In genomic region chr1:156779595-156779994, GRCm38 (mm10) we compare ENCODE assay signal across 13 mouse cellular contexts. TPM values are rescaled to one million over a fixed set of nuclear protein-coding genes. Genes with fewer than 3 reads are reported as not detected.
DNase-seq lines count a peak whose midpoint lies in the region; ATAC-seq and TF ChIP-seq lines count a peak whose summit lies in the region.
"Had no signal": no experiment of that assay in that cellular context is flagged by ENCODE, and none has a peak within 500 bp of the region (broad histone marks: within the 10 kb centered on the region; RNA-seq: fewer than 3 reads in every experiment).

No protein-coding gene starts in this region.

- no peak overlapping the region for H3K9ac ChIP-seq in forebrain, postnatal 0 days
- H3K9ac ChIP-seq in hindbrain, embryonic 11.5 days (ENCODE audit: low read depth, low read length), result no peak overlapping the region
- no peak overlapping the region for H3K9ac ChIP-seq in hindbrain, postnatal 0 days (replicated peaks; ENCODE audit: low read length)
- no peak overlapping the region for H3K9ac ChIP-seq in forebrain, embryonic 12.5 days
- H3K9ac ChIP-seq in limb, embryonic 15.5 days, result no peak overlapping the region

- no peak overlapping the region for H3K4me3 ChIP-seq in forebrain, embryonic 10.5 days
- no peak overlapping the region for H3K4me3 ChIP-seq in forebrain, postnatal 0 days (ENCODE audit: low read depth, low read length)
- no peak overlapping the region for H3K4me3 ChIP-seq in hindbrain, embryonic 11.5 days (ENCODE audit: low read depth, low read length)
- H3K4me3 ChIP-seq in hindbrain, postnatal 0 days (ENCODE audit: low read length), result no peak overlapping the region
- H3K4me3 ChIP-seq in forebrain, embryonic 12.5 days (replicated peaks), result no peak overlapping the region
- H3K4me3 ChIP-seq in limb, embryonic 15.5 days, result no peak overlapping the region
- no peak overlapping the region for H3K4me3 ChIP-seq in thymus, adult 2 months (ENCODE audit: control insufficient read depth, insufficient read depth, low read length)

- TF ChIP-seq CTCF in forebrain, postnatal 0 days (IDR thresholded peaks at IDR 0.05; ENCODE audit: low read depth), result no peak
- TF ChIP-seq CTCF in hindbrain, postnatal 0 days (IDR thresholded peaks at IDR 0.05; ENCODE audit: low read depth), result no peak
- no peak for TF ChIP-seq CTCF in thymus, adult 2 months (IDR thresholded peaks at IDR 0.05; ENCODE audit: borderline replicate concordance, control insufficient read depth, extremely low read depth, insufficient read depth, low read length, poor library complexity)

- no peak for ATAC-seq in forebrain, postnatal 0 days
- ATAC-seq in hindbrain, embryonic 11.5 days (ENCODE audit: low FRiP score), result no peak
- no peak for ATAC-seq in hindbrain, postnatal 0 days
- peak; percentile 28; the same call in 1 of the 2 replicates for ATAC-seq in forebrain, embryonic 12.5 days (ENCODE audit: low FRiP score)
- no peak for ATAC-seq in limb, embryonic 15.5 days (ENCODE audit: insufficient number of reproducible peaks, low FRiP score, low TSS enrichment, low read depth)
- ATAC-seq: lung, postnatal 0 days had no signal

- no peak for TF ChIP-seq POLR2A in thymus, adult 2 months (IDR thresholded peaks at IDR 0.05; ENCODE audit: control insufficient read depth, extremely low read depth, insufficient read depth, low read length, poor library complexity)

- no peak overlapping the region for H3K4me2 ChIP-seq in forebrain, postnatal 0 days (ENCODE audit: low read depth)
- H3K4me2 ChIP-seq in hindbrain, embryonic 11.5 days (replicated peaks; ENCODE audit: low read depth, low read length), result no peak overlapping the region
- no peak overlapping the region for H3K4me2 ChIP-seq in hindbrain, postnatal 0 days (ENCODE audit: low read depth, low read length)
- H3K4me2 ChIP-seq in forebrain, embryonic 12.5 days, result peak overlapping the region; percentile 22; the same call in 1 of the 2 replicates
- H3K4me2 ChIP-seq in limb, embryonic 15.5 days, result no peak overlapping the region

- WGBS in forebrain, embryonic 10.5 days, result 42% methylated on average over 4 of the region's 4 CpGs
- WGBS in forebrain, postnatal 0 days, result 12% methylated on average over 4 of the region's 4 CpGs
- WGBS in hindbrain, embryonic 11.5 days, result 39% methylated on average over 4 of the region's 4 CpGs
- WGBS in hindbrain, postnatal 0 days, result 40% methylated on average over 4 of the region's 4 CpGs
- 19% methylated on average over 4 of the region's 4 CpGs for WGBS in forebrain, embryonic 12.5 days
- WGBS in limb, embryonic 15.5 days, result 48% methylated on average over 4 of the region's 4 CpGs
- WGBS in thymus, adult 2 months, result 89% methylated on average over 4 of the region's 4 CpGs

- no peaks in the 10 kb centered on the region for H3K36me3 ChIP-seq in forebrain, embryonic 10.5 days (replicated peaks)
- H3K36me3 ChIP-seq in forebrain, postnatal 0 days (ENCODE audit: insufficient read depth), result no peaks in the 10 kb centered on the region
- no peaks in the 10 kb centered on the region for H3K36me3 ChIP-seq in hindbrain, embryonic 11.5 days (ENCODE audit: control insufficient read depth, insufficient read depth, low read length)
- no peaks in the 10 kb centered on the region for H3K36me3 ChIP-seq in hindbrain, postnatal 0 days (ENCODE audit: insufficient read depth, low read length)
- H3K36me3 ChIP-seq in forebrain, embryonic 12.5 days (replicated peaks), result no peaks in the 10 kb centered on the region
- H3K36me3 ChIP-seq in limb, embryonic 15.5 days, result no peaks in the 10 kb centered on the region
- H3K36me3 ChIP-seq in thymus, adult 2 months (ENCODE audit: control insufficient read depth, insufficient read depth, low read length), result no peaks in the 10 kb centered on the region

- H3K4me1 ChIP-seq in forebrain, embryonic 10.5 days, result peaks cover 55% of the 10 kb centered on the region
- H3K4me1 ChIP-seq in forebrain, postnatal 0 days (ENCODE audit: insufficient read depth), result peaks cover 6% of the 10 kb centered on the region
- H3K4me1 ChIP-seq in hindbrain, embryonic 11.5 days (replicated peaks; ENCODE audit: control insufficient read depth, insufficient read depth, low read length), result peaks cover 21% of the 10 kb centered on the region
- peaks cover 11% of the 10 kb centered on the region for H3K4me1 ChIP-seq in hindbrain, postnatal 0 days (ENCODE audit: insufficient read depth, low read length)
- H3K4me1 ChIP-seq in forebrain, embryonic 12.5 days, result peaks cover 43% of the 10 kb centered on the region
- peaks cover 61% of the 10 kb centered on the region for H3K4me1 ChIP-seq in limb, embryonic 15.5 days
- no peaks in the 10 kb centered on the region for H3K4me1 ChIP-seq in thymus, adult 2 months (replicated peaks; ENCODE audit: control insufficient read depth, insufficient read depth, low read length)

- H3K27me3 ChIP-seq in forebrain, embryonic 10.5 days (ENCODE audit: poor library complexity, severe bottlenecking), result peaks cover 78% of the 10 kb centered on the region
- no peaks in the 10 kb centered on the region for H3K27me3 ChIP-seq in forebrain, postnatal 0 days (ENCODE audit: insufficient read depth, low read length)
- H3K27me3 ChIP-seq in hindbrain, embryonic 11.5 days (ENCODE audit: control insufficient read depth, insufficient read depth, low read length), result no peaks in the 10 kb centered on the region
- H3K27me3 ChIP-seq in hindbrain, postnatal 0 days (ENCODE audit: insufficient read depth, low read length), result no peaks in the 10 kb centered on the region
- peaks cover 33% of the 10 kb centered on the region for H3K27me3 ChIP-seq in forebrain, embryonic 12.5 days
- no peaks in the 10 kb centered on the region for H3K27me3 ChIP-seq in limb, embryonic 15.5 days
- no peaks in the 10 kb centered on the region for H3K27me3 ChIP-seq in thymus, adult 2 months (ENCODE audit: control insufficient read depth, insufficient read depth, low read length)

- DNase-seq in forebrain, embryonic 10.5 days (ENCODE audit: extremely low spot score, low spot score), result no peak
- no peak for DNase-seq in forebrain, postnatal 0 days
- no peak for DNase-seq in hindbrain, embryonic 11.5 days (ENCODE audit: low spot score)
- DNase-seq in hindbrain, postnatal 0 days (ENCODE audit: low spot score), result no peak
- no peak for DNase-seq in liver
- DNase-seq in thymus, adult 2 months, result no peak
- DNase-seq: adrenal gland, postnatal 25 days; kidney, adult 9 months; layer of hippocampus, adult 9-11 months; midbrain, embryonic 14.5 days had no signal

- H3K27ac ChIP-seq in forebrain, embryonic 10.5 days, result peak overlapping the region; percentile 45
- no peak overlapping the region for H3K27ac ChIP-seq in forebrain, postnatal 0 days (ENCODE audit: low read depth, low read length)
- H3K27ac ChIP-seq in hindbrain, embryonic 11.5 days (ENCODE audit: low read depth, low read length), result peak overlapping the region; percentile 58
- H3K27ac ChIP-seq in hindbrain, postnatal 0 days, result no peak overlapping the region
- 0 out of 2 replicates have a peak overlapping the region, but pooled peaks have one; percentile 22 for H3K27ac ChIP-seq in forebrain, embryonic 12.5 days
- H3K27ac ChIP-seq in limb, embryonic 15.5 days, result peak overlapping the region; percentile 93
- no peak overlapping the region for H3K27ac ChIP-seq in thymus, adult 2 months (ENCODE audit: control insufficient read depth, insufficient read depth, low read length)

- H3K9me3 ChIP-seq in forebrain, embryonic 10.5 days, result no peaks in the 10 kb centered on the region
- H3K9me3 ChIP-seq in forebrain, postnatal 0 days (ENCODE audit: low read length), result no peaks in the 10 kb centered on the region
- no peaks in the 10 kb centered on the region for H3K9me3 ChIP-seq in hindbrain, embryonic 11.5 days (ENCODE audit: control insufficient read depth, low read length)
- no peaks in the 10 kb centered on the region for H3K9me3 ChIP-seq in hindbrain, postnatal 0 days (ENCODE audit: low read length)
- no peaks in the 10 kb centered on the region for H3K9me3 ChIP-seq in forebrain, embryonic 12.5 days
- no peaks in the 10 kb centered on the region for H3K9me3 ChIP-seq in limb, embryonic 15.5 days

RNA-seq across cellular contexts. Expression of gene Angptl1, which starts 58.8 kb away (rescaled TPM):
- 1.7 and 2.2 TPM in 2 replicates for polyA plus RNA-seq in forebrain, embryonic 10.5 days (2016; fragmentation: Nextera tagmentation; extraction: Ambion mirVana)
- total RNA-seq in forebrain, postnatal 0 days (2014; rRNA removed), result 0.08 and 0.95 TPM in 2 replicates
- 0.38 and 0.58 TPM in 2 replicates for polyA plus RNA-seq in forebrain, postnatal 0 days (2015; fragmentation: Nextera tagmentation; extraction: Ambion mirVana)
- 5.1 and 6.9 TPM in 2 replicates for polyA plus RNA-seq in hindbrain, embryonic 11.5 days (2014; fragmentation: Nextera tagmentation; extraction: Ambion mirVana)
- total RNA-seq in hindbrain, postnatal 0 days (2014; rRNA removed), result 1.4 and 1.5 TPM in 2 replicates
- 1.0 and 1.3 TPM in 2 replicates for polyA plus RNA-seq in hindbrain, postnatal 0 days (2015; fragmentation: Nextera tagmentation; extraction: Ambion mirVana)
- 1.7 and 1.9 TPM in 2 replicates for polyA plus RNA-seq in forebrain, embryonic 12.5 days (2016; fragmentation: Nextera tagmentation; extraction: Ambion mirVana)
- 90.5 and 96.3 TPM in 2 replicates for polyA plus RNA-seq in limb, embryonic 15.5 days (2015; fragmentation: Nextera tagmentation; extraction: Ambion mirVana)
- 0.22 and 0.32 TPM in 2 replicates for polyA plus RNA-seq in thymus, adult 2 months (2012; rRNA removed)

Comparison
In these comparisons a context has a peak if more than half of its experiments do, and no peak if none do; other contexts are left out.
1. H3K27ac ChIP-seq: peak in forebrain, embryonic 10.5 days (single experiment), hindbrain, embryonic 11.5 days (single experiment), forebrain, embryonic 12.5 days (single experiment) and limb, embryonic 15.5 days (single experiment); none in forebrain, postnatal 0 days (single experiment), hindbrain, postnatal 0 days (single experiment) and thymus, adult 2 months (single experiment).
2. RNA of gene Angptl1, which starts 58.8 kb away (polyA plus RNA-seq): 90.5 to 96.3 TPM in limb, embryonic 15.5 days; 5.1 to 6.9 TPM in hindbrain, embryonic 11.5 days, 1.7 to 1.9 TPM in forebrain, embryonic 12.5 days, 1.7 to 2.2 TPM in forebrain, embryonic 10.5 days, 1.0 to 1.3 TPM in hindbrain, postnatal 0 days, 0.38 to 0.58 TPM in forebrain, postnatal 0 days and 0.22 to 0.32 TPM in thymus, adult 2 months; every median in the first group is over 10 times any median in the second.